ENCODE assay signal across 8 mouse cellular contexts in the genomic region with DNA sequence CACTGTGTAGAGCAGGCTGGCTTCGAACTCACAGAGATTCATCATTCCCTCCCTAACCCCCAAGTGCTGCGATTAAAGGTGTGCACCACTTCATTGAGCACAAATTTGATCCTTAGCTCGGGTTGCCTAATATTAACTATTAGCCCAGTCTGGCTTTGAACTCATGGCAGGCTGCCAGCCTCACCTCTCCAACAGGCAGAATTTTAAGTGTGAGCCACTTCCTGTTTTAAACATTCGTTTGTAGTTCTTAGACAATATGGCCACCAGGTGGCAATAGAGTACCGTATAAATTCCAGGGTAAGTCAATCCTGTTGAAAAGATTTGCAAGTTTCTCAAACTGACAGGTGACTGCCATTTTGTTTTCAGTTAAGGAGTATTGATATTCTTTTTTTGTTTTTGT. TPM values are rescaled to one million over a fixed set of nuclear protein-coding genes. Genes with fewer than 3 reads are reported as not detected.
DNase-seq lines count a peak whose midpoint lies in the region; ATAC-seq and TF ChIP-seq lines count a peak whose summit lies in the region.

No protein-coding gene starts in this region.

- H3K27ac ChIP-seq in heart, embryonic 12.5 days (ENCODE audit: poor library complexity, severe bottlenecking), result no peak overlapping the region
- no peak overlapping the region for H3K27ac ChIP-seq in forebrain, embryonic 15.5 days (replicated peaks)
- no peak overlapping the region for H3K27ac ChIP-seq in hindbrain, postnatal 0 days

- no peaks in the 10 kb centered on the region for H3K9me3 ChIP-seq in heart, embryonic 12.5 days (replicated peaks)
- no peaks in the 10 kb centered on the region for H3K9me3 ChIP-seq in forebrain, embryonic 15.5 days
- no peaks in the 10 kb centered on the region for H3K9me3 ChIP-seq in hindbrain, postnatal 0 days (ENCODE audit: low read length)

- 37% methylated on average over 5 of the region's 5 CpGs for WGBS in heart, embryonic 12.5 days
- 40% methylated on average over 5 of the region's 5 CpGs for WGBS in forebrain, embryonic 15.5 days
- 38% methylated on average over 5 of the region's 5 CpGs for whole genome bisulfite sequencing in hindbrain, postnatal 0 days

- H3K9ac ChIP-seq in heart, embryonic 12.5 days, result no peak overlapping the region
- no peak overlapping the region for H3K9ac ChIP-seq in forebrain, embryonic 15.5 days (replicated peaks)
- no peak overlapping the region for H3K9ac ChIP-seq in hindbrain, postnatal 0 days (replicated peaks; ENCODE audit: low read length)

- H3K36me3 ChIP-seq in heart, embryonic 12.5 days, result peaks cover 21% of the 10 kb centered on the region
- 0 out of 2 replicates have a peak, but pooled peaks cover 3% of the 10 kb centered on the region for H3K36me3 ChIP-seq in forebrain, embryonic 15.5 days
- no peaks in the 10 kb centered on the region for H3K36me3 ChIP-seq in hindbrain, postnatal 0 days (ENCODE audit: insufficient read depth, low read length)

- TF ChIP-seq CTCF in hindbrain, postnatal 0 days (IDR thresholded peaks at IDR 0.05; ENCODE audit: low read depth), result peak; percentile 76

- no peak for ATAC-seq in heart, embryonic 12.5 days (ENCODE audit: insufficient number of reproducible peaks, low FRiP score)
- peak; percentile 51 for ATAC-seq in forebrain, embryonic 15.5 days (replicated peaks)
- peak; percentile 43; the same call in 1 of the 2 replicates for ATAC-seq in hindbrain, postnatal 0 days

- H3K4me3 ChIP-seq in heart, embryonic 12.5 days, result no peak overlapping the region
- no peak overlapping the region for H3K4me3 ChIP-seq in forebrain, embryonic 15.5 days
- H3K4me3 ChIP-seq in hindbrain, postnatal 0 days (ENCODE audit: low read length), result no peak overlapping the region

- no peaks in the 10 kb centered on the region for H3K4me1 ChIP-seq in heart, embryonic 12.5 days (replicated peaks)
- no peaks in the 10 kb centered on the region for H3K4me1 ChIP-seq in forebrain, embryonic 15.5 days
- no peaks in the 10 kb centered on the region for H3K4me1 ChIP-seq in hindbrain, postnatal 0 days (ENCODE audit: insufficient read depth, low read length)

- DNase-seq in heart, adult 11 months, result peak; percentile 93
- DNase-seq in c-Kit-positive CD71-negative TER-119-negative erythroid progenitor cells, embryonic 14.5 days (ENCODE audit: low read depth), result peak; percentile 95
- DNase-seq in hindbrain, postnatal 0 days (ENCODE audit: low spot score), result peak; percentile 93
- DNase-seq in left cerebral cortex, adult 11 months (ENCODE audit: low spot score), result peak; percentile 57
- peak; percentile 87 for DNase-seq in mesoderm, embryonic 11.5 days (ENCODE audit: low read depth, low spot score)
- peak; percentile 60 to 80 for DNase-seq in spleen, postnatal 10 days (ENCODE audit: low spot score in 2 of 2)

- no peak overlapping the region for H3K4me2 ChIP-seq in heart, embryonic 12.5 days
- H3K4me2 ChIP-seq in forebrain, embryonic 15.5 days (replicated peaks), result no peak overlapping the region
- no peak overlapping the region for H3K4me2 ChIP-seq in hindbrain, postnatal 0 days (ENCODE audit: low read depth, low read length)

- H3K27me3 ChIP-seq in heart, embryonic 12.5 days (replicated peaks), result no peaks in the 10 kb centered on the region
- H3K27me3 ChIP-seq in forebrain, embryonic 15.5 days, result no peaks in the 10 kb centered on the region
- no peaks in the 10 kb centered on the region for H3K27me3 ChIP-seq in hindbrain, postnatal 0 days (ENCODE audit: insufficient read depth, low read length)

RNA-seq across cellular contexts. Expression of a gene that starts 12.4 kb away (rescaled TPM):
- polyA plus RNA-seq in heart, embryonic 12.5 days (2016; fragmentation: Nextera tagmentation; extraction: Ambion mirVana), result 11.6 and 12.7 TPM in 2 replicates
- polyA plus RNA-seq in forebrain, embryonic 15.5 days (2015; fragmentation: Nextera tagmentation; extraction: Ambion mirVana), result 23.1 and 23.7 TPM in 2 replicates
- total RNA-seq in hindbrain, postnatal 0 days (2014; rRNA removed), result 7.7 and 10.2 TPM in 2 replicates
- polyA plus RNA-seq in hindbrain, postnatal 0 days (2015; fragmentation: Nextera tagmentation; extraction: Ambion mirVana), result 18.4 and 19.6 TPM in 2 replicates

RNA-seq across cellular contexts. Expression of a gene that starts 15.8 kb away (rescaled TPM):
- 12.1 and 12.2 TPM in 2 replicates for polyA plus RNA-seq in heart, embryonic 12.5 days (2016; fragmentation: Nextera tagmentation; extraction: Ambion mirVana)
- 10.7 and 12.2 TPM in 2 replicates for polyA plus RNA-seq in forebrain, embryonic 15.5 days (2015; fragmentation: Nextera tagmentation; extraction: Ambion mirVana)
- total RNA-seq in hindbrain, postnatal 0 days (2014; rRNA removed), result 9.8 and 10.4 TPM in 2 replicates
- polyA plus RNA-seq in hindbrain, postnatal 0 days (2015; fragmentation: Nextera tagmentation; extraction: Ambion mirVana), result 7.6 and 7.8 TPM in 2 replicates
